Mouse (Mus musculus) heart, embryonic 13.5 days (tissue): ENCODE results near the gene Dhrs1. TPM values are rescaled to one million over a fixed set of nuclear protein-coding genes. Genes with fewer than 3 reads are reported as not detected.
A peak's percentile ranks its signal among the peaks of the same experiment; 100 is the strongest.
"Not testable (repeated sequence)": the region's sequence is repeated elsewhere in the genome, so short reads cannot be mapped to it uniquely, and the experiment has no call there.

Experiments used
- ATAC-seq: fragments of 200-750 bp; cut with Nextera tagmentation; 2 replicates; pipeline ENCODE4 v1.8.0; 2017; ENCODE audit warnings: moderate TSS enrichment; ENCODE audit not compliant: insufficient number of reproducible peaks, low FRiP score, low TSS enrichment; ENCODE audit errors: extremely low read depth
- H3K27ac ChIP-seq: fragments of 300-500 bp; sonication (generic); replicated peaks from 2 replicates; pipeline ENCODE4 v1.5.1; 2015; ENCODE audit warnings: moderate library complexity, mild to moderate bottlenecking, inconsistent platforms
- H3K27me3 ChIP-seq: fragments of 300-500 bp; sonication (generic); replicated peaks from 2 replicates; pipeline ENCODE4 v1.6.1; 2015; ENCODE audit warnings: mild to moderate bottlenecking, inconsistent platforms
- H3K36me3 ChIP-seq: fragments of 300-500 bp; sonication (generic); 2 replicates; pipeline ENCODE4 v1.6.1; 2015; ENCODE audit warnings: mild to moderate bottlenecking, inconsistent platforms
- H3K4me1 ChIP-seq: fragments of 300-500 bp; sonication (generic); 2 replicates; pipeline ENCODE4 v1.6.1; 2015; ENCODE audit warnings: inconsistent platforms
- H3K4me2 ChIP-seq: fragments of 300-500 bp; sonication (generic); 2 replicates; pipeline ENCODE4 v1.6.1; 2015; ENCODE audit warnings: inconsistent platforms, mild to moderate bottlenecking, moderate library complexity
- H3K4me3 ChIP-seq: fragments of 300-500 bp; sonication (generic); 2 replicates; pipeline ENCODE4 v1.5.1; 2015; ENCODE audit warnings: moderate library complexity, mild to moderate bottlenecking, inconsistent platforms
- H3K9ac ChIP-seq: fragments of 300-500 bp; sonication (generic); 2 replicates; pipeline ENCODE4 v1.6.1; 2015; ENCODE audit warnings: inconsistent platforms, mild to moderate bottlenecking, moderate library complexity
- H3K9me3 ChIP-seq: fragments of 300-500 bp; sonication (generic); 2 replicates; pipeline ENCODE4 v1.6.1; 2016; ENCODE audit warnings: inconsistent platforms
- WGBS: fragments of 180-500 bp; shearing (Covaris S2); methylation state at CpG from one replicate; pipeline ENCODE4 v1.1.7; 2015; ENCODE audit warnings: mixed read lengths; 5-methylcytosine and 5-hydroxymethylcytosine counted together
- polyA plus RNA-seq: library from polyadenylated mRNA; unstranded; fragments of >200 nt; fragmentation: Nextera tagmentation; extraction: Ambion mirVana; gene quantifications from 2 replicates; pipeline ENCODE4 v1.2.1, GENCODE M21; 2015

Dhrs1 gene
- polyA plus RNA-seq, 1 experiment from 2014 or later: 54.8 TPM

- H3K9me3 ChIP-seq: no peaks in the 10 kb centered on the region
- H3K9ac ChIP-seq: peak overlapping the region; percentile 84
- WGBS: 1% methylated on average over 77 of the region's 77 CpGs
- H3K4me2 ChIP-seq: peak overlapping the region; percentile 92
- H3K27me3 ChIP-seq: peaks cover 64% of the 10 kb centered on the region
- 0 out of 2 replicates have a peak overlapping the region, but pooled peaks have one; percentile 54 for H3K27ac ChIP-seq
- H3K36me3 ChIP-seq: no peaks in the 10 kb centered on the region
- peaks cover 47% of the 10 kb centered on the region for H3K4me1 ChIP-seq
- ATAC-seq: peak; percentile 22; the same call in 1 of the 2 replicates
- peak overlapping the region; percentile 59 for H3K4me3 ChIP-seq
Observed at GRCm38 (mm10) chr14:55762001-55762821, 16.7 kb upstream of the Dhrs1 start.

DNA sequence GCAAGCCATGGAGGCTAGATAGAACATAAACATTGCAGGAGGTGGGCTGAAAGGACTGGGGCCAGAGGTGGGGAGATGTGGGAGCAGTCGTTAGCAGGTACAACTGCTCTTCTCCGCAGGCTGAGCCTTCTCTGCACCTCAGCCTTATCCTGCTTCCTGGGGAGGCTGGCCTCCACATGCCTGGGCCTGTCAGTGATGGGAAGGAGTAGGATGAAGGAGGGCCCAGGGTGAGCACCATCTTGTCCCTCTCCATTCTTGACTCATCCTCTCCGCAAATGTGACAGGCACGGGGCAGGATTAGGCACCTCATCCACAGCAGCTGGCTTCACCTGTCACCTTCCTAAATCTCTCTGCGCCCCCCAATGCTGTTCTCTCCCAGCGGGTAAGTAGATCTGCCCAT, 15.7 kb upstream of the Dhrs1 start, which contains the start of gene Ltb4r2:
Gene Ltb4r2, plus strand, starts transcription at position 266 of the 400 bp plus-strand sequence.
- no peak for ATAC-seq
- Histone ChIP-seq H3K4me3 (peak within 1 kb of the TSS; percentile 59), H3K36me3 (peaks cover 7% of the 10 kb centered on the region), H3K4me2 (peak within 1 kb of the TSS; percentile 92), H3K4me1 (peaks cover 46% of the 10 kb centered on the region), H3K9me3 (no peaks in the 10 kb centered on the region), H3K9ac (peak within 1 kb of the TSS; percentile 84), H3K27ac (0 out of 2 replicates have a peak within 1 kb of the TSS, but pooled peaks have one; percentile 3), H3K27me3 (peaks cover 54% of the 10 kb centered on the region)
- 79% methylated on average over 6 of the region's 6 CpGs for WGBS

DNA sequence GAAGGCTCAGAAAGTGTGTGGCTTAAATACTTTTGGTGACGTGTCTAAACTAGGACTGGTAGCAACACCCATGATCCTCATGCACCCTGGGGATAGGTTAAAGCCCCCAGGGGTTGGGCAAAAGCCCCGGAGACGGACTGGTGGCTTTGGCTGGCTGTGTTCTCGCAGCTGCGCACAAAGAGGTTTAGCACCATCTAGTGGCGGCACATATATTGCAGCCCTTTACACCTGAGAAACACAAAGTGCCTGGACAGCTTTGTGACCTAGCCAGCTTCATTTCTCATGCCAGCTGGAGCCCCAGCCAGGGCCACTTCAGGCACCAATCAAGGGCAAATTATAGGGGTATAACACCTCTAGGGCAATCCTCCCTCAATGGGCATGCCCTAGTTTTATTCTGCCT, 14.7 kb upstream of the Dhrs1 start:
- Histone ChIP-seq H3K9ac (peak overlapping the region; percentile 72; the same call in 1 of the 2 replicates), H3K4me2 (peak overlapping the region; percentile 65)
- not testable (repeated sequence) for ATAC-seq

GRCm38 (mm10) chr14:55758363-55758784, 12.9 kb upstream of the Dhrs1 start, which contains the start of gene Cideb:
Cideb (minus strand) TSS chr14:55758458.
- Histone ChIP-seq H3K4me3 (peak within 1 kb of the TSS; percentile 18), H3K4me2 (peak within 1 kb of the TSS; percentile 51), H3K9me3 (no peaks in the 10 kb centered on the region), H3K4me1 (peaks cover 33% of the 10 kb centered on the region), H3K36me3 (peaks cover 35% of the 10 kb centered on the region), H3K9ac (peak within 1 kb of the TSS; percentile 28), H3K27me3 (peaks cover 28% of the 10 kb centered on the region), H3K27ac (no peak within 1 kb of the TSS)
- no peak for ATAC-seq
- 11% methylated on average over 8 of the region's 8 CpGs for WGBS

More for the DNA sequence above, 14.7 kb upstream of the Dhrs1 start:
- Histone ChIP-seq H3K4me1 (peaks cover 46% of the 10 kb centered on the region), H3K36me3 (peaks cover 17% of the 10 kb centered on the region), H3K4me3 (peak overlapping the region; percentile 34), H3K27me3 (peaks cover 45% of the 10 kb centered on the region)
- H3K9me3 ChIP-seq, H3K27ac ChIP-seq: not testable (repeated sequence)
- 3% methylated on average over 6 of the region's 6 CpGs for WGBS

- Histone ChIP-seq H3K27ac (no peak overlapping the region), H3K4me2 (peak overlapping the region; percentile 51), H3K27me3 (peaks cover 20% of the 10 kb centered on the region), H3K4me1 (peaks cover 25% of the 10 kb centered on the region), H3K9ac (peak overlapping the region; percentile 28; the same call in 1 of the 2 replicates), H3K36me3 (peaks cover 43% of the 10 kb centered on the region), H3K9me3 (no peaks in the 10 kb centered on the region), H3K4me3 (no peak overlapping the region)
- ATAC-seq: no peak
- 27% methylated on average over 6 of the region's 6 CpGs for WGBS
Observed at GRCm38 (mm10) chr14:55757566-55757965, 12.1 kb upstream of the Dhrs1 start.

- WGBS: 84% methylated on average over 10 of the region's 10 CpGs
- no peaks in the 10 kb centered on the region for H3K9me3 ChIP-seq
- no peak overlapping the region for H3K27ac ChIP-seq
- peak overlapping the region; percentile 90; the same call in 1 of the 2 replicates for H3K9ac ChIP-seq
- peak overlapping the region; percentile 73; the same call in 1 of the 2 replicates for H3K4me3 ChIP-seq
- peak overlapping the region; percentile 99 for H3K4me2 ChIP-seq
- H3K36me3 ChIP-seq: peaks cover 60% of the 10 kb centered on the region
- ATAC-seq: no peak
- H3K27me3 ChIP-seq: no peaks in the 10 kb centered on the region
- H3K4me1 ChIP-seq: peaks cover 35% of the 10 kb centered on the region
Observed at GRCm38 (mm10) chr14:55747051-55747847, 1.8 kb upstream of the Dhrs1 start.

- WGBS: 0% methylated on average over 31 of the region's 31 CpGs
- H3K27ac ChIP-seq: 0 out of 2 replicates have a peak overlapping the region, but pooled peaks have one; percentile 13
Observed at GRCm38 (mm10) chr14:55745861-55746237, 359 bp upstream of the Dhrs1 start.

GRCm38 (mm10) chr14:55743711-55744110, 1.8 kb downstream of the Dhrs1 start:
- ATAC-seq: no peak
- Histone ChIP-seq H3K4me3 (peak overlapping the region; percentile 19), H3K4me1 (peaks cover 35% of the 10 kb centered on the region), H3K27ac (no peak overlapping the region), H3K36me3 (peaks cover 60% of the 10 kb centered on the region), H3K27me3 (no peaks in the 10 kb centered on the region), H3K9ac (peak overlapping the region; percentile 74), H3K4me2 (peak overlapping the region; percentile 99), H3K9me3 (no peaks in the 10 kb centered on the region)
- WGBS: 17% methylated on average over 10 of the region's 10 CpGs

More at GRCm38 (mm10) chr14:55745861-55746237, 359 bp upstream of the Dhrs1 start:
- peak overlapping the region; percentile 73 for H3K4me3 ChIP-seq
- no peak for ATAC-seq
- peaks cover 60% of the 10 kb centered on the region for H3K36me3 ChIP-seq
- H3K4me2 ChIP-seq: peak overlapping the region; percentile 99
- H3K9me3 ChIP-seq: no peaks in the 10 kb centered on the region
- peak overlapping the region; percentile 90 for H3K9ac ChIP-seq
- H3K27me3 ChIP-seq: no peaks in the 10 kb centered on the region
- peaks cover 35% of the 10 kb centered on the region for H3K4me1 ChIP-seq

DNA sequence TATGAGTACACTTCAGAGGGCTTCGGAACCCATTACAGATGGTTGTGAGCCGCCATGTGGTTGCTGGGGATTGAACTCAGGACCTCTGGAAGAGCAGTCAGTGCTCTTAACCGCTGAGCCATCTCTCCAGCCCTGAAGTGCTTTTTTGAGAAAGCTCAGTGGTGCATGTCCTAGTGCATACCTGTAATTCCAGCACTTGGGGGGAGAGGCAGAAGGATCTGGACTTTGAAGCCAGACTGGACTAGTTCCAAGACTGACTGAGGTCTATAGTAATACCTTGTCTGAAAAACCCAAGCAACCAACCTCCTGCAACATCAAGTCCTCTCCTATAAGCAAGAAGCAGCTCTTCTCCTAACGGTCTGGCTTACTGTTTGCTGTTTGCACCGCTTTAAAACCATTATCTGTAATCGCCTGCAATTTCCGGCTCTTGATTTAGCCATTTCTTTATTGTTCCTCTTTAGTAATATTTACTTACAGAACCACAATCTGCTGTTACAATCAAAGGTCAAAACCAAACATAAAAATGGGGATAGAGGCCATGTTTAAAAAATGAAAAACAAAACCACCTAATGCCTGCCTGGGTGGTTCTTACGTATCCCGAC, 8.3 kb downstream of the Dhrs1 start:
- H3K27me3 ChIP-seq: peaks cover 4% of the 10 kb centered on the region; the same call in 1 of the 2 replicates
- 80% methylated on average over 9 of the region's 9 CpGs for WGBS
- H3K4me2 ChIP-seq: no peak overlapping the region

GRCm38 (mm10) chr14:55735758-55736157, 9.7 kb downstream of the Dhrs1 start:
- H3K27me3 ChIP-seq: peaks cover 10% of the 10 kb centered on the region; the same call in 1 of the 2 replicates
- H3K27ac ChIP-seq: no peak overlapping the region
- no peak overlapping the region for H3K9ac ChIP-seq
- H3K9me3 ChIP-seq: no peaks in the 10 kb centered on the region
- H3K4me3 ChIP-seq: no peak overlapping the region
- H3K4me2 ChIP-seq: no peak overlapping the region
- no peak for ATAC-seq
- H3K4me1 ChIP-seq: no peaks in the 10 kb centered on the region
- 77% methylated on average over 4 of the region's 4 CpGs for WGBS
- peaks cover 30% of the 10 kb centered on the region for H3K36me3 ChIP-seq

More for the DNA sequence above, 8.3 kb downstream of the Dhrs1 start:
- no peak for ATAC-seq
- Histone ChIP-seq H3K9me3 (no peaks in the 10 kb centered on the region), H3K9ac (no peak overlapping the region), H3K36me3 (peaks cover 44% of the 10 kb centered on the region), H3K27ac (no peak overlapping the region), H3K4me3 (no peak overlapping the region), H3K4me1 (no peaks in the 10 kb centered on the region)
